Mouse (Mus musculus): ENCODE results near the gene Gm20388. TPM values are rescaled to one million over a fixed set of nuclear protein-coding genes. Genes with fewer than 3 reads are reported as not detected.

The Gm20388 gene
- total RNA-seq, 1 experiment = 27.0 TPM

DNA sequence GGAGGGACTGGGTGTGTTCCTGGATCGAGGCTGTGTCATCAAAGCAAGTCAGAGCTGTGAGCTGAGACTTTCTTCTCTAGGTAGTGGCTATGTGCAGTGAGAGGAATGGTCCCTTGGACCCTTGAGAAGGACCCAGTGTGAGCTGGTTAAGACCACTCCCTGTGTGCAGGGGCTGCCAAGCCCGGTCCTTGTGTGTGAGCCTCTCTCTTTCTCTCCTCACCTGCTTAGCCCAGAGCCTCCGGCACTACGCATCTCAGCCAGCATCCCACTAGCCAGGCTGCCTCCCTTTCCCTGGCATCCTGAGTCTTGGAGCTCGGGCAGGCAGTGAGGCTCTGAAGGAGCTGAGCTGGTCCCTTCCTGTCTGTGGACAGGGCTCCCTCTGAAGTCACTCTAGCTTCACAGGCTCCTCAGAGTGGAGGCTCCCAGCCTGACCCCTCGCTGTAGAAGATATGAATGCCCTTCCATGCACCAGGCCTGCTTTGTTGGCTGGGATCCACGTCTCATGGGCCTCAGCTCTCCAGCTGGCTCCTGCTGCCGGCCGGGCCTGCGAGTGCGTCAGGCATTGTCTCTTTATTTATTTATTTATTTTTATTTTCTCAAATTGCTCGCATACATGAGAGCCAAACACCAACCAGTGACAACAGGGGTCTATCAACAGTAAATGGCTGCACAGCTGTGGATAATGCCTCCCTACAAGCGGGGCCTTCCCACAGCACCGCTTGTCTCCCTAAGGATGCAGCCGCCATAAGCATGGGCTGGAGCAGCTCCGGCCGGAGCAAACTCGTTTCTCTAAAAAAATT, 2882.9 kb downstream of the Gm20388 start:
- in situ Hi-C loops (cut with MboI; ENCODE audit: low sequenced_read_pairs in 2 of 2, unreplicated experiment in 2 of 2) = no loop called here
- Histone ChIP-seq H3K36me3 (ENCODE audit: control insufficient read depth, insufficient read depth, low read length, poor library complexity, severe bottlenecking) (peaks cover 2% of the 10 kb centered on the region; the same call in 1 of the 2 replicates), H3K9me3 (ENCODE audit: control insufficient read depth, insufficient read depth, low read depth, low read length) (no peaks in the 10 kb centered on the region), H3K27ac (ENCODE audit: insufficient read depth, low read depth, low read length, poor library complexity, severe bottlenecking) (no peak overlapping the region), H3K4me3 (ENCODE audit: insufficient read depth in 1 of 2, low read depth in 1 of 2, low read length in 2 of 2, poor library complexity in 1 of 2, severe bottlenecking in 1 of 2) (no peak overlapping the region), H3K9ac (ENCODE audit: insufficient read depth, low read depth, low read length, poor library complexity, severe bottlenecking) (no peak overlapping the region), H3K4me1 (ENCODE audit: control insufficient read depth in 2 of 2, insufficient read depth in 2 of 2, low read length in 2 of 2, poor library complexity in 1 of 2) (no peaks in the 10 kb centered on the region)
- no peak for DNase-seq (ENCODE audit: low read depth, low spot score)
- TF ChIP-seq HCFC1 (IDR thresholded peaks at IDR 0.05; ENCODE audit: borderline replicate concordance, insufficient read depth, low read length) (no peak), ZNF384 (IDR thresholded peaks at IDR 0.05; ENCODE audit: low read depth, low read length) (no peak), MAFK (IDR thresholded peaks at IDR 0.05; ENCODE audit: insufficient read depth, low read depth, low read length) (no peak), CHD2 (IDR thresholded peaks at IDR 0.05; ENCODE audit: low read depth, low read length) (no peak), ZC3H11A (IDR thresholded peaks at IDR 0.05; ENCODE audit: borderline replicate concordance, low read depth, low read length) (no peak)

GRCm38 (mm10) chr8:122794175-122794454, 2883.5 kb downstream of the Gm20388 start:
- H3K9me3 ChIP-seq (ENCODE audit: control insufficient read depth, insufficient read depth, low read depth, low read length) = no peaks in the 10 kb centered on the region
- in situ Hi-C loops (cut with MboI; ENCODE audit: low sequenced_read_pairs in 2 of 2, unreplicated experiment in 2 of 2) = no loop called here
- DNase-seq (ENCODE audit: low read depth, low spot score) = no peak
- H3K27ac ChIP-seq (ENCODE audit: insufficient read depth, low read depth, low read length, poor library complexity, severe bottlenecking) = no peak overlapping the region
- H3K9ac ChIP-seq (ENCODE audit: insufficient read depth, low read depth, low read length, poor library complexity, severe bottlenecking) = no peak overlapping the region
- H3K36me3 ChIP-seq (ENCODE audit: control insufficient read depth, insufficient read depth, low read length, poor library complexity, severe bottlenecking) = peaks cover 2% of the 10 kb centered on the region; the same call in 1 of the 2 replicates
- H3K4me1 ChIP-seq (ENCODE audit: control insufficient read depth in 2 of 2, insufficient read depth in 2 of 2, low read length in 2 of 2, poor library complexity in 1 of 2) = no peaks in the 10 kb centered on the region
- no peak overlapping the region for H3K4me3 ChIP-seq (ENCODE audit: insufficient read depth in 1 of 2, low read depth in 1 of 2, low read length in 2 of 2, poor library complexity in 1 of 2, severe bottlenecking in 1 of 2)
- TF ChIP-seq ZC3H11A (IDR thresholded peaks at IDR 0.05; ENCODE audit: borderline replicate concordance, low read depth, low read length) (no peak), ZNF384 (IDR thresholded peaks at IDR 0.05; ENCODE audit: low read depth, low read length) (no peak), HCFC1 (IDR thresholded peaks at IDR 0.05; ENCODE audit: borderline replicate concordance, insufficient read depth, low read length) (no peak), MAFK (IDR thresholded peaks at IDR 0.05; ENCODE audit: insufficient read depth, low read depth, low read length) (no peak), CHD2 (IDR thresholded peaks at IDR 0.05; ENCODE audit: low read depth, low read length) (no peak)

- H3K4me1 ChIP-seq (ENCODE audit: control insufficient read depth in 2 of 2, insufficient read depth in 2 of 2, low read length in 2 of 2, poor library complexity in 1 of 2) = no peaks in the 10 kb centered on the region
- no peak for DNase-seq (ENCODE audit: low read depth, low spot score)
- H3K9ac ChIP-seq (ENCODE audit: insufficient read depth, low read depth, low read length, poor library complexity, severe bottlenecking) = no peak overlapping the region
- H3K27ac ChIP-seq (ENCODE audit: insufficient read depth, low read depth, low read length, poor library complexity, severe bottlenecking) = no peak overlapping the region
- H3K4me3 ChIP-seq (ENCODE audit: insufficient read depth in 1 of 2, low read depth in 1 of 2, low read length in 2 of 2, poor library complexity in 1 of 2, severe bottlenecking in 1 of 2) = no peak overlapping the region
- peaks cover 2% of the 10 kb centered on the region; the same call in 1 of the 2 replicates for H3K36me3 ChIP-seq (ENCODE audit: control insufficient read depth, insufficient read depth, low read length, poor library complexity, severe bottlenecking)
- in situ Hi-C loops (cut with MboI; ENCODE audit: low sequenced_read_pairs in 2 of 2, unreplicated experiment in 2 of 2) = no loop called here
- H3K9me3 ChIP-seq (ENCODE audit: control insufficient read depth, insufficient read depth, low read depth, low read length) = no peaks in the 10 kb centered on the region
- TF ChIP-seq ZC3H11A (IDR thresholded peaks at IDR 0.05; ENCODE audit: borderline replicate concordance, low read depth, low read length) = no peak
- TF ChIP-seq ZNF384 (IDR thresholded peaks at IDR 0.05; ENCODE audit: low read depth, low read length) = no peak
- no peak for TF ChIP-seq HCFC1 (IDR thresholded peaks at IDR 0.05; ENCODE audit: borderline replicate concordance, insufficient read depth, low read length)
- TF ChIP-seq MAFK (IDR thresholded peaks at IDR 0.05; ENCODE audit: insufficient read depth, low read depth, low read length) = no peak
Observed at GRCm38 (mm10) chr8:122803906-122804761, 2893.5 kb downstream of the Gm20388 start.

DNA sequence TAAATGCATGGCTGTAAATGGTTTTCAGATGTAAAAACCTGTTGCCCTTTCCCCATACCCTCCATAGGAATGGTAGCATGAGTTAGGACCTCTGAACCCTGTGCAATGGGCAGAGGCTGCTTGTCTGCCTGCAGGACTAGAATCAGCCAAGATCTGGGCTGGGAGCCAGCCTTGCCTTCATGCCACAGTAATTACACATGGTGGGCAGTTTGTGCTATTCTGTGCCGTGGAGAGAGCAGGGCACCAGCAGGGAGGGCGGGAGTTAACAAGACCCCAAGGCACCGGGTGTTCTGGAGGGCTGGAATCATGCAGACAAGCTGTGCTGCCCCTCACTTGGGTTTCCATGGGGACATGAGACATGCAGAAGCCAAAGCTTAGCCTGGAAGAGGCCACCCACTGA, 2894.7 kb downstream of the Gm20388 start:
- no peak for TF ChIP-seq CHD2 (IDR thresholded peaks at IDR 0.05; ENCODE audit: low read depth, low read length)
- TF ChIP-seq ZC3H11A (IDR thresholded peaks at IDR 0.05; ENCODE audit: borderline replicate concordance, low read depth, low read length) = no peak
- TF ChIP-seq ZNF384 (IDR thresholded peaks at IDR 0.05; ENCODE audit: low read depth, low read length) = no peak
- TF ChIP-seq MAFK (IDR thresholded peaks at IDR 0.05; ENCODE audit: insufficient read depth, low read depth, low read length) = no peak
- TF ChIP-seq HCFC1 (IDR thresholded peaks at IDR 0.05; ENCODE audit: borderline replicate concordance, insufficient read depth, low read length) = no peak
- in situ Hi-C loops (cut with MboI; ENCODE audit: low sequenced_read_pairs in 2 of 2, unreplicated experiment in 2 of 2) = no loop called here
- Histone ChIP-seq H3K9ac (ENCODE audit: insufficient read depth, low read depth, low read length, poor library complexity, severe bottlenecking) (no peak overlapping the region), H3K36me3 (ENCODE audit: control insufficient read depth, insufficient read depth, low read length, poor library complexity, severe bottlenecking) (peaks cover 2% of the 10 kb centered on the region; the same call in 1 of the 2 replicates), H3K4me3 (ENCODE audit: insufficient read depth in 1 of 2, low read depth in 1 of 2, low read length in 2 of 2, poor library complexity in 1 of 2, severe bottlenecking in 1 of 2) (no peak overlapping the region), H3K4me1 (ENCODE audit: control insufficient read depth in 2 of 2, insufficient read depth in 2 of 2, low read length in 2 of 2, poor library complexity in 1 of 2) (no peaks in the 10 kb centered on the region), H3K9me3 (ENCODE audit: control insufficient read depth, insufficient read depth, low read depth, low read length) (no peaks in the 10 kb centered on the region), H3K27ac (ENCODE audit: insufficient read depth, low read depth, low read length, poor library complexity, severe bottlenecking) (no peak overlapping the region)
- no peak for DNase-seq (ENCODE audit: low read depth, low spot score)
